Mouse (Mus musculus) layer of hippocampus, adult 11-12 months (tissue): Measurements from ENCODE around the gene Txndc5.

ENCODE experiments used
- DNase-seq: peaks from one replicate; pipeline ENCODE4 v3.0.0; 2022; ENCODE audit warnings: low spot score

The Txndc5 gene

GRCm38 (mm10) chr13:38528687-38529294 lies at the start of gene Txndc5:
TSS of gene Txndc5 (minus strand) at chr13:38528824.
- no peak for DNase-seq

GRCm38 (mm10) chr13:38574668-38575067 lies 46.0 kb upstream of the Txndc5 start:
- DNase-seq: peak; percentile 37

GRCm38 (mm10) chr13:38573281-38573680 lies 44.7 kb upstream of the Txndc5 start:
- no peak for DNase-seq

GRCm38 (mm10) chr13:38565245-38565644 lies 36.6 kb upstream of the Txndc5 start:
- no peak for DNase-seq

DNA sequence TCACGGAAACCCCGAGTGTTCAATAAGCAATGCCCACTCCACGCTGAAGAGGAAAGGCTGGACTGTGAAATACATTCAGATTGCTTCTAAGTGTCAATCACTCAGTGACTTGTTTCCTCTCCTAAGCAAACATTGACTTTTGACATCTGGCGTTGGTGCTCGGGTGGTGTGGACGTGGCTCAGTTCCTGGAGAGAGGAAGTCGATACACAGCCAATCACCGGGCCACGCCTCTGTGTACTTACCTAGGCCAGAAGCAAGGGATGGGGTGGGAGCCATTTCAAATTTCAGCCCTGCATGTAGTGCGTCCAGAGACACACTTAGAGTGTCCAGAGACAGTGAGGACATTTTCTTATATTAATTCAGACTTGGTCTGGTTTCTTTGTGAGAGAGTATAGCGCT lies 26.0 kb upstream of the Txndc5 start:
- no peak for DNase-seq

DNA sequence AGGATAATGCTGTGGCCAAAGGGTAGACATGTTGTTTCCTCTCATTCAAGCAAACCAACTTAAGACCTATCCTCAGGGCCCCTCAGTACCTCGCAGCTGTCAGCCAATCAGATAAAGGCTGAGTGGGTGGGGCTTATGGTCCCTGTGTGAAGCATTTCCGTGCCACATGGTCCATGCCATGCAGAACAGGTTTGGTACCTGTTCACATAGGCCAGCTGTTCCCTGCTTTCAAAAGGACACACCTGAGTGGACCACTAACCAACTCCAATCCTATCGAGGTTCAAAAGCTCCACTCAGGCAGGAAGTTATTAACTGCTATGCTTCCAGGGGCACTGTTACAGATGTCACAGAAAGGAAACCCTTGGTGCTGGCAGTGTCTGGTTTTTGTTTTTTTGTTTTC lies 25.6 kb upstream of the Txndc5 start:
- no peak for DNase-seq

DNA sequence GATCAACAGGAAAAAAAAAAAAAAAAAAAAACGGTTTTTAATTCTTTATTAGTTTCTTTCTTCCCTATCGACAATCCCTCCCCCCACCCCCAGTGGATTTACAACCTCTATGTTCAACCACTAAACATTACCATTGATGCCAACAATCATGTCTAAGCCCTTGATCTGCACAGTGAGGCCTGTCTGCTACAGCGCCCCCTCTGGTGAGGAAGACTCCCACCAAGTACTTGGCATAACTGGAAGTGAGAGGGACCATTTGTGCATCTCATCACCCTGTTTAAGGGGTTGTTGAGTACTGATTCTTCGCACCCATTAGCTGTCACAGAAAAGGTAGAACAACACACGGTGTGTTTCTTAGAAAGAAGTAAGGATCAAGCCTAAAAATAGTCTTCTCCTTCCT lies 20.1 kb upstream of the Txndc5 start:
- DNase-seq: no peak

GRCm38 (mm10) chr13:38547717-38548116 lies 19.1 kb upstream of the Txndc5 start:
- DNase-seq: no peak

DNA sequence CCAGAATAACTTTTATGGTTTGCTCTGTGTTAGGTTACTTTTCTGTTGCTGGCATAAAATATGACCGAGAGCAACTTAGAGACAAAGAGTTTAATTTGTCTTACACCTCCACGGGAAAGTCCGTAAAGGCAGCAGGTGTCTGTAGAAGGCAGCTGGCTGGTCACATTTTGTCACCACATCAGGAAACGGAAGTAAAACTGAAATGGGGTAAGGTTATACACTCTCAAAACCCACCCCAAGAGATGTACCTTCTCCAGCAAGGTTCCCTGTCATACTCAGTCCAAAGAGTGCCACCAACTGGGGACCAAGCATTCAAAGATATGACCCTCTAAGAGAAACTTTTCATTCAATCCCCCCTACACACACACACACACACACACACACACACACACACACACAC lies 18.1 kb upstream of the Txndc5 start:
- DNase-seq: no peak

DNA sequence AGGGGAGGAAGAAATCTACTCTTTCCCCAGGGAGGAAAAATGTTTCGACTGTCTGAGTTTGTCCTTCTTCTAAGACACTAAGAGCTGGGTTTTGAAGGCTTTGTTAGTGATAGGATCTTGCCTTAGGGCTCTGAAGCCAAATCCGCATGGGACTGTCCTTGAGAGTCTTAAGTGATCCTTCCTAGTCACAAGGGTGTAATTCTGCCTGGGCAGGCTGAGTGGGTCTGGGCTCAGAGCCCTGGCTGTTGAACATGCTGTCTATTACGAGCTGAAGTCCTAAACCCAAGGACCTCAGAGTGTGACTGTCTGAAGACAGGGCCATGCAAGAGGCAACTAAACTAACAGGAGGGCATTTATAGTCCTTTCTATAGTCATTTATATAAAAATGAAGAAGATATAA lies 16.8 kb upstream of the Txndc5 start:
- no peak for DNase-seq

GRCm38 (mm10) chr13:38544769-38545445 lies 16.3 kb upstream of the Txndc5 start:
- no peak for DNase-seq

DNA sequence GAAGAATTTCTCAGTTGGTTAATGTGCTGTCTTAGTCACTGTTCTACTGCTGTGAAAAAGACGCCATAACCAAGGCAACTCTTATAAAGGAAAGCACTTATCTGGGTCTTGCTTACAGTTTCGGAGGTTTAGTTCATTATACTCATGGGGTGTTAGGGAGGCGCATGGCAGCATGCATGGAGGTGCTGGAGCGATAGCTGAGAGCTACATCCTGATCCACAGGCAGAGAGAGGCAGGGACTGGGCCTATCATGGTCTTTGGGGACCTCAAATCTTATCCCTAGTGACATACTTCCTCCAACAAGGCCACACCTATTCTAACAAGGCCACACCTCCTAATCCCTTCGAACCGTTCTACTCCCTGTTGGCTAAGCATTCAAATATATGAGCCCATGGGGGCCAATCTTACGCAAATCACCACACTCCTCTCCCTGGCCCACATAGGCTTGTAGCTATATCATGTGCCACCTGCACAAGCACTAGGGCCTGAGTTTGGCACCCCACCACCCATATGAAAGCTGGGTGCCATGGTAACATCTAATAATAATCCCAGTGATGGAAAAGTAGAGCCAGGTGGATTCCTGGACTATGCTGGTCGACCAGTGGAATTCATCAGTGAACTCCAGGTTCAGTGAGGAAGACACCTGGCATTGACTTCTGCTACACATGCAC lies 15.0 kb upstream of the Txndc5 start:
- no peak for DNase-seq

DNA sequence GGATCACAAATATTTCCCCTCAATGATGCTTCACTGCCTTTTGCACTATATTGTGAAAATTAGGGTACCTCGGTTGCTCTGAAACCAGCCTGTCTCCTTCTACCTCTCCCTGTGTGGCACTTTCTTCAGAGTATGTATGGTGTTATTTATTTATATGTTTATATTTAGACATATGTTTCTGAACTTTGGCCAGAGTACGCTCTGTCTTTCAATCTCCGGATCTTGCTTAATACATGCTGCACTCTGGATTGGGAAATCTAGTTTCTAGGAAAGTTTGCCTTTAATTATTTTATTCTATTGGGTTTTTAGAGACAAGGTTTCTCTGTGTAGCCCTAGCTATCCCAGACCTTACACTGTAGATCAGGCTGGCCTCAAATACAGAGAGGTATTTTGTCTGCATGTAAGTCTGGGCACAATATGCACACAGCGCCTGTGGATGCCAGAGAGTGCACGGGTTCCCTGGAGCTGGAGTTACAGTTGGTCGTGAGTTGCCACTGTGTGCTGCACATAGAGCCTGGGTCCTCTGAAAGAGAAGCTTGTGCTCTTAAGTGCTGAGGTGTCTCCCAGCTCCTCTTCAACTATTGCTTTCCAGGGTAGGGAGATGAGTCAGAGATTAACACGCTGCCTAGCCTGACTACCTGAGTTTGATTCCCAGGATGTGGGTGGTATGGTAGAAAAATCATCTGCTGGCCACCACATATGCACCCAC lies 10.7 kb upstream of the Txndc5 start:
- no peak for DNase-seq

DNA sequence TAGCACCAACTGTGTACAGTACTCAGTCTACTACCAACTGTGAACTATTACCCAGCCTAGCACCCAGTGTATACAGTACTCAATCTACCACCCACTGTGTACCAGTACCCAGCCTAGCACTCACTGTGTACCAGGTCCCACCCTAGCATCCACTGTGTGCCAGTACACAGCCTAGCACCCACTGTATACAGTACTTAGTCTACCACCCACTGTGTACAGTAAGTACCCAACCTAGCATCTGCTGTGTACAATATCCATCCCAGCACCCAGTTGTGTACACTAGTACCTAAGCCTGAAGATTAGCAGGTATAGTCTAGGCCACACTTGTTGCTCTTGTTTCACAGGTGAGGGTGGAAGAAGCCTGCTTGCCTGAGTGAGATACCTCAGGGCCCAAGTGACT lies 8.9 kb upstream of the Txndc5 start:
- DNase-seq: no peak

- no peak for DNase-seq
These were observed 6.1 kb upstream of the Txndc5 start for GRCm38 (mm10) chr13:38534731-38535130.

GRCm38 (mm10) chr13:38534016-38534415 lies 5.4 kb upstream of the Txndc5 start:
- DNase-seq: no peak

DNA sequence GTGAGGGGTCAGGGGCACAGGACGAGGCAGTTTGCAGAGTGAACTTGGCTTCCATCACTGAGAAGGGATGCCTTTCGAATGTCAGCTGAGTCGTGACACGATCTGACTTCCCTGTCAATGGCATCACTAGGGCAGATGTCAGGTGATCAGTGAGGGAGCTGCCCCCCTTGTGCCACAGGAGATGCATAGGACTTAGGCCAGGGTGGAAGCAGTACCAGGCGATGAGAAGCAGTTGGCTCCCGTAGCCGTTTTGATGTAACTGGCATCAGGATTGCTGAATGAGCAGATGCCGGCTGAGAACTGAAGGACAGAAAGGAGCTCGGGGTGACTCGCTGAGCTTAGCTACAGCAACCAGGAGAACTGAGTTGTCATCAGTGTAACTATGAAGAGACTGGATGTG lies 4.8 kb upstream of the Txndc5 start:
- no peak for DNase-seq

- no peak for DNase-seq
These were observed 2.9 kb upstream of the Txndc5 start for GRCm38 (mm10) chr13:38531498-38531897.

GRCm38 (mm10) chr13:38529576-38529975 lies 952 bp upstream of the Txndc5 start:
- no peak for DNase-seq

DNA sequence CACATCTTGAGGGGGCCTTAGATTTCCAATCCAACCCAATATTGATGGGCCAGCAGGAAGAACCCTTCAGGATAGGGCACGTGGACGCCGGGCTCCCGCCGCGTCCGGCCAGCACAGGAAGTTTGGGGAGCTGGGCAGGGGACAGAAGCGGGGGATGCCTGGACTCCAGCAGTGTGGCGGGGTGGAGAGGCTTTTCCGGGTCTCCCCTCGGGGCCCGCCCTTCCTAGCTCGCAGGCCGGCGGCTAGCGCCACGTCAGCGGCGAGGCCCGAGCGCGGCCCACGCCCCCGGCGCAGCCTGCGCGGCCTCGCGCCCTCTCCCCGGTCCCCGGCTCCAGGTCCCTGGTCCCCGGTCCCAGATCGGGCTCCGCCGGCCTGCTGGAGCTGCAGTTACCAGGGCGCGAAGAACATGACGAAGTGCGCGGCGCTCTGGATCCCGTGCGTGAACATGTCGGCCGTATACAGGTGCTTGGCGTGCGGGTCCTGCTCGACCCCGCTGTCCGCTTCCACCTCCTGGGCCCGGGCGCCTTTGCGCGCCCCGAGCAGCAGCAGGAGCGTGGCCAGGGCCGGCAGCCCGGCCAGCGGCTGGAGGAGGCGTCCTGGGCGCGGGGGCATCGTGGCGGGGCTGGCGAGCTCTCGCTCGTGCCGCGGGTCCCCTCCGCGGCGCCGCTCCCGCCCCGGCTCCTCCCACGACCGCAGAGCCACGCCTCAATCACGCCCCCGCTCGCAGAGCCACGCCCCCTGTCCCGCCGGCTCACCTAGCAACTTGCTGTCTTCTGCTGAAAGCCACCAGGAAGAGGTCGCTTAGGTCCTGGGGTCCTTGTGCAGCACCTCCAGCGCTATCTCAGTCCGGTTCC lies 600 bp downstream of the Txndc5 start:
- peak; percentile 77 for DNase-seq

GRCm38 (mm10) chr13:38527041-38527796 lies 1.4 kb downstream of the Txndc5 start:
- no peak for DNase-seq
